Mouse (Mus musculus): ENCODE results near the gene Ppp1r32. TPM values are rescaled to one million over a fixed set of nuclear protein-coding genes. Genes with fewer than 3 reads are reported as not detected.
A peak's percentile ranks its signal among the peaks of the same experiment; 100 is the strongest.

The Ppp1r32 gene
- polyA plus RNA-seq, 1 experiment from 2014 or later: 2.4 TPM

DNA sequence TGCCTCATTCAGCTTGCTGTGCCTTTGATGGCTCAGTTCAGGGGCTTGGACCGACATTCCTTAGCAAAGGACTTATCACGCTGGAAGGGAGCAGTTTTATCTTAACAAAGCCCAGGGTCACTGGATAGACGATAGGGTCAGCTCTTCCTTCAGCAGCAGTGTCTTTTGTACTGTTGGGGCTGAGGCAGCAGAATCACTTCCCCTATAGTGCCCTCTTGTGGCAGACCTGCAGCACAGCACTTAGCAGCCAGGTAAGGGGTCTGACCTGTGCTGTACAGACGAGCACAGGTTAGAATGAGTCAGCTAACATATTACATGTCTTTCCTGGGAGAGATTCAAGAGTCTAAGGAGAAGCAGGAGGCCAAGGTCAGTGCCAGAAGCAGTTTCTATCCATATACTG lies 19.8 kb upstream of the Ppp1r32 start:
- peak; percentile 85 for ATAC-seq
- H3K36me3 ChIP-seq (ENCODE audit: control insufficient read depth, insufficient read depth, low read length): peaks cover 7% of the 10 kb centered on the region
- no peaks in the 10 kb centered on the region for H3K9me3 ChIP-seq (ENCODE audit: control insufficient read depth, low read length)
- H3K27ac ChIP-seq (ENCODE audit: low read depth, low read length): no peak overlapping the region
- H3K4me2 ChIP-seq (ENCODE audit: low read length): no peak overlapping the region
- no peak overlapping the region for H3K4me3 ChIP-seq (ENCODE audit: low read length)
- H3K4me1 ChIP-seq (ENCODE audit: control insufficient read depth, insufficient read depth, low read depth, low read length): no peaks in the 10 kb centered on the region
- no peaks in the 10 kb centered on the region for H3K27me3 ChIP-seq (replicated peaks; ENCODE audit: control insufficient read depth, insufficient read depth, low read length)
- WGBS: 6% methylated on average over 4 of the region's 4 CpGs
- no peak overlapping the region for H3K9ac ChIP-seq (ENCODE audit: low read depth, low read length)

DNA sequence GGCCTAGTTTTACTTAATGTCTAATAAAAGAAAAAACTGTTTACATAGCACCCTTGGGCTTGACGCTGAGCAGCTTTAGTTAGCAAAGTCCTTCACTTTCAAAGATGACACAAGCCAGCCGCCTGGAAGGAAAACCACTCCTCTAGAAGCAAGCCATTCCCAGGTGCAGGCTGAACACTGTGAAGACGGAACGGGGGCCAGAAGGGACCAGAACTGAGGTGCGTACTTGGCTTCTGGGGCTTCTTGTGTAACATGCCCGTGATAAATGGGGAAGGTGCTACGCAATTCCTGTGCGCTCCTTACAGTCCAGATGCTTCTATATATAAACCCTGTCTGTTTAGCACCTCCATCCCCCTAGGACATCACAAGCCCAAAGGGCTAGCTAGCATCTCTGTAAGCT lies 17.9 kb upstream of the Ppp1r32 start:
- no peak overlapping the region for H3K27ac ChIP-seq (ENCODE audit: low read depth, low read length)
- H3K4me3 ChIP-seq (ENCODE audit: low read length): no peak overlapping the region
- no peaks in the 10 kb centered on the region for H3K27me3 ChIP-seq (replicated peaks; ENCODE audit: control insufficient read depth, insufficient read depth, low read length)
- WGBS: 94% methylated on average over 8 of the region's 8 CpGs
- ATAC-seq: no peak
- H3K9me3 ChIP-seq (ENCODE audit: control insufficient read depth, low read length): no peaks in the 10 kb centered on the region
- no peak overlapping the region for H3K9ac ChIP-seq (ENCODE audit: low read depth, low read length)
- no peak overlapping the region for H3K4me2 ChIP-seq (ENCODE audit: low read length)
- peaks cover 2% of the 10 kb centered on the region; the same call in 1 of the 2 replicates for H3K4me1 ChIP-seq (ENCODE audit: control insufficient read depth, insufficient read depth, low read depth, low read length)
- peaks cover 4% of the 10 kb centered on the region for H3K36me3 ChIP-seq (ENCODE audit: control insufficient read depth, insufficient read depth, low read length)

DNA sequence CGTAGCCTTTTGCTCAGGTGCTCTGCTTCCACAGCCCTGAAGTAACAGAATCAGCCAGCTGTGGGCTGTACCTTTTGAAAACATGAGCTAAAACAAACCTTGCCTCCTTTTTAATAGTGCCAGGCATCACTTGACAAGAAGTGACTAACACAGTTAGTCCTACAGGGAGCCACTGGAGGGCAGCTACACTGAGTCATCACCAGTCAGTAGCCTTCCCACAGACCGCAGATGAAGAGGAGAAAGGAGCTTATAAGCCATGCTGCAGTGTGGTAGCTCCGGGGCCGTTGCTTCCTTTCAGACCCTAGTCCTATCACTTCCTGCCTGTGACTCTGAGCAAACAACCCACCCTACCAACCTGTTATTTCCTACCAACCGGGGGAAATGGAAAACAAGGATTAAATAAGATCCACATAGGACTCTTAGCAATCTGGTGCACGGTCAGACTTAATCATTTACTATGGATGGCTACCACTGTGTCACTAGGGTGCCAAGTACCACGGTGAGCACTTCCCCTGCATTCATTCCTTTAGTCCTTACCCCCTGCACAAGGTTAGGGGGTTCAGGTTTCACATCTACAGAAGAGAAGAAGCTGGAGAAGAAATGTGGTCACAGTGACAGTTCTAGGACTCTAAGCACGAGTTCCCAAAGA lies 14.9 kb upstream of the Ppp1r32 start:
- H3K27me3 ChIP-seq (replicated peaks; ENCODE audit: control insufficient read depth, insufficient read depth, low read length): no peaks in the 10 kb centered on the region
- no peak for ATAC-seq
- no peaks in the 10 kb centered on the region for H3K9me3 ChIP-seq (ENCODE audit: control insufficient read depth, low read length)
- peaks cover 2% of the 10 kb centered on the region; the same call in 1 of the 2 replicates for H3K4me1 ChIP-seq (ENCODE audit: control insufficient read depth, insufficient read depth, low read depth, low read length)
- peaks cover 4% of the 10 kb centered on the region for H3K36me3 ChIP-seq (ENCODE audit: control insufficient read depth, insufficient read depth, low read length)
- WGBS: 52% methylated on average over 8 of the region's 8 CpGs
- no peak overlapping the region for H3K9ac ChIP-seq (ENCODE audit: low read depth, low read length)
- 0 out of 2 replicates have a peak overlapping the region, but pooled peaks have one; percentile 13 for H3K27ac ChIP-seq (ENCODE audit: low read depth, low read length)
- H3K4me2 ChIP-seq (ENCODE audit: low read length): no peak overlapping the region
- no peak overlapping the region for H3K4me3 ChIP-seq (ENCODE audit: low read length)

DNA sequence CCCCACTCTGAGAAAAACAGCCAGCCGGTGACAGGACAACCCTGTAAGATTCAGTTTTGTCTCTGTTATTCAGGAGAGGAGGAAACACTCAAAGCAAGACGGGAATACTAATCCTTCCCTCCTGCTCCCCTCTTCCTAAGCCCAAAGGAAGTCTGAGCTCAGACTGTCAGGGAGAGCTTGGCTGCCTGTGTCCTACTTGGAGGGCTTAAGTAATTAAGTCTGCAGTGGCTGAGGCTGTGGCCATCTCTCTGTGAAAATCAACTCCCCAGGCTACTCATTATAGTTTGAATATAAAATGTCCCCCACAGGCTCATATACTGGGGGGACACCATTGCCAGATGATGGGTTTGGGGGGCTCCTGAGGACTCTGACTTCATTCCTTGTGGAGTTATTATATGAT lies 14.2 kb upstream of the Ppp1r32 start:
- H3K9ac ChIP-seq (ENCODE audit: low read depth, low read length): no peak overlapping the region
- no peak overlapping the region for H3K4me3 ChIP-seq (ENCODE audit: low read length)
- peaks cover 2% of the 10 kb centered on the region; the same call in 1 of the 2 replicates for H3K4me1 ChIP-seq (ENCODE audit: control insufficient read depth, insufficient read depth, low read depth, low read length)
- H3K36me3 ChIP-seq (ENCODE audit: control insufficient read depth, insufficient read depth, low read length): peaks cover 4% of the 10 kb centered on the region
- H3K4me2 ChIP-seq (ENCODE audit: low read length): no peak overlapping the region
- WGBS: 59% methylated on average over 2 of the region's 2 CpGs
- no peaks in the 10 kb centered on the region for H3K9me3 ChIP-seq (ENCODE audit: control insufficient read depth, low read length)
- H3K27me3 ChIP-seq (replicated peaks; ENCODE audit: control insufficient read depth, insufficient read depth, low read length): no peaks in the 10 kb centered on the region
- ATAC-seq: no peak
- 0 out of 2 replicates have a peak overlapping the region, but pooled peaks have one; percentile 14 for H3K27ac ChIP-seq (ENCODE audit: low read depth, low read length)

DNA sequence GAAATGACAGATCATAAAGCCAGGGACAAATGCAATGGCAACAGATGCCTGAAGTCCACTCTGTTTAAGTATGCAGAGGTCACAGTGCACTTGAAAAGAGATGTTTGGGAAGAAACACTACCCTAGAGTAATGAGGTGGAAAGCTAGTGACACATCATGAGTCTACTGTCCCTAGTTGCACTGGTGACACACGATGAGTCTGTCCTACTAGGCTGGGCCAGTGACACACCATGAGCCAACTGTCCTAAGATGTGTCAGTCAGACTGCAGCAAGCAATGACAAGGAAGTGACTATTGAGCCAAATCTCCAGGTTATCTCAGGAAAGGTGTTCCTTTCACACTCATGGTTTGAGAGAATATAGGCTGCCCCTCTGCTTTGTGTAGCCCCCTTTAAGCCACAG lies 12.9 kb upstream of the Ppp1r32 start:
- Histone ChIP-seq H3K4me3 (ENCODE audit: low read length) (no peak overlapping the region), H3K9ac (ENCODE audit: low read depth, low read length) (no peak overlapping the region), H3K27ac (ENCODE audit: low read depth, low read length) (no peak overlapping the region), H3K36me3 (ENCODE audit: control insufficient read depth, insufficient read depth, low read length) (no peaks in the 10 kb centered on the region; the same call in 1 of the 2 replicates), H3K4me1 (ENCODE audit: control insufficient read depth, insufficient read depth, low read depth, low read length) (peaks cover 2% of the 10 kb centered on the region; the same call in 1 of the 2 replicates), H3K27me3 (replicated peaks; ENCODE audit: control insufficient read depth, insufficient read depth, low read length) (no peaks in the 10 kb centered on the region), H3K4me2 (ENCODE audit: low read length) (no peak overlapping the region), H3K9me3 (ENCODE audit: control insufficient read depth, low read length) (no peaks in the 10 kb centered on the region)
- no peak for ATAC-seq
- 92% methylated on average over 1 of the region's 1 CpGs for WGBS

DNA sequence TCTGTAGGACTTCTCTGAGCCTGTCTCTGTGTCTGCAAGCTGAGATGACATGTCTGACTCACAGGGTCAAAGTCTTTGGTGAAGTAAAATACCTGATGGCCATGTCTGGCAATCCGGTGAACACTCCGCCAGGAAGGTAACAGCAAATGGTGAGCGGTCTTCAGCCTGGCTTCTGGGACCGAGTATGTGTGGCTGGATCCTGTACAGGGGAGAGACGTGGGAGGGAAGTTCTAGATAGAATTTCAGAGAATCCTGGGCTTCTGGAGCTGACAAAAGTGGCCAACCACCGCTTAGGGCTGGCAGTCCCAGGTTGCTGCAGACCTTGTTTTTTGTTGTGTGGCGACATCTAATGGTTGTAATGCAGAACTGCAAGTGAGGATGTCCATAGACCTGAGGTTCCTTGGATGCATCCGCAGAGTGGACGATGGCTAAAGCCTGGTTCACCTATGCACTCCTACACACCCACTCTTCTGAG lies 3.6 kb upstream of the Ppp1r32 start:
- Histone ChIP-seq H3K4me1 (ENCODE audit: control insufficient read depth, insufficient read depth, low read depth, low read length) (0 out of 2 replicates have a peak, but pooled peaks cover 3% of the 10 kb centered on the region), H3K9ac (ENCODE audit: low read depth, low read length) (no peak overlapping the region), H3K4me3 (ENCODE audit: low read length) (no peak overlapping the region), H3K9me3 (ENCODE audit: control insufficient read depth, low read length) (no peaks in the 10 kb centered on the region), H3K27me3 (replicated peaks; ENCODE audit: control insufficient read depth, insufficient read depth, low read length) (no peaks in the 10 kb centered on the region), H3K36me3 (ENCODE audit: control insufficient read depth, insufficient read depth, low read length) (no peaks in the 10 kb centered on the region), H3K4me2 (ENCODE audit: low read length) (no peak overlapping the region), H3K27ac (ENCODE audit: low read depth, low read length) (no peak overlapping the region)
- peak; percentile 88 for ATAC-seq
- 25% methylated on average over 9 of the region's 9 CpGs for WGBS

DNA sequence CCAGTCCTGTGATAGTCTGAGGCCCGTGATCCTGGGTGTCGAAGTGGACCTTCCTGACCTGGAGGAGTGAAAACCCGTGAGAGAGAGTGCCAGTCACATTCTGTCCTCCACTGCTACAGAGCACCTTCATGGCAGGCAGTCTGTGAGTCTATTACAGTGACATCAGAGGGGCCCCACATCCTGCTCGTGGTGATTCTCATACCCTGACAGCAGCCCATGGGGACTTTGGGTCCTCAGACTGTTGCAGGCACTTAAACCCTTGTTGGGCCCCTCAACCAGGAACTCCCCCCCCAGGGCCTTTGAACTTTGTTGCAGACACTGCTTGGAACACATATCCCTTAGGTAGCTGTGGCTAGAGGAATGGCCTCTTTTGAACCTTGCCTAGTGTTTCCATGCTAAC lies 3.2 kb downstream of the Ppp1r32 start:
- 0 out of 2 replicates have a peak, but pooled peaks cover 3% of the 10 kb centered on the region for H3K4me1 ChIP-seq (ENCODE audit: control insufficient read depth, insufficient read depth, low read depth, low read length)
- whole genome bisulfite sequencing: 79% methylated on average over 4 of the region's 4 CpGs

DNA sequence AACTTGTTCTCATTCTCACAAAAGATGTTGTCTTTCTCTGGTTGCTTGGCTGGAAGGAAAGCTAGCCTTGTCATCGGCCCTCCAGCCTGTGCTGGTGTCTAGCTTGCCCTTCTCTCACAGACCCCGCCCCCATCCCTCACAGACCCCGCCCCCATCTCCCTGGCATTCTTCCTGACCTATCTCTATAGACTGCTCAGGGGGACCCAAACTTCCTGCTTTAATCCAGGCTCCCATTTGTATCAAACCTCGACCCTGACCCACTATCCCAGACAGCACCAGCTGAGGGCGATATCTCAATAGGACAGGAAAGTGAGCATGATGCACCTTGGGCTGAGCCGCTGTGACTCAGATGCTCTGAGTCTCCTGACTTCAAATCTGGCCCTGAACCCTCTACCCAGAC lies 8.9 kb downstream of the Ppp1r32 start:
- H3K4me1 ChIP-seq (ENCODE audit: control insufficient read depth, insufficient read depth, low read depth, low read length): no peaks in the 10 kb centered on the region
- H3K9ac ChIP-seq (ENCODE audit: low read depth, low read length): no peak overlapping the region
- no peaks in the 10 kb centered on the region for H3K36me3 ChIP-seq (ENCODE audit: control insufficient read depth, insufficient read depth, low read length)
- no peak overlapping the region for H3K4me3 ChIP-seq (ENCODE audit: low read length)
- no peak overlapping the region for H3K27ac ChIP-seq (ENCODE audit: low read depth, low read length)
- 22% methylated on average over 6 of the region's 6 CpGs for WGBS
- no peak for ATAC-seq
- H3K4me2 ChIP-seq (ENCODE audit: low read length): no peak overlapping the region
- no peaks in the 10 kb centered on the region for H3K9me3 ChIP-seq (ENCODE audit: control insufficient read depth, low read length)
- H3K27me3 ChIP-seq (replicated peaks; ENCODE audit: control insufficient read depth, insufficient read depth, low read length): no peaks in the 10 kb centered on the region

More for the DNA sequence above, 3.2 kb downstream of the Ppp1r32 start:
- Histone ChIP-seq H3K4me2 (ENCODE audit: low read length) (no peak overlapping the region), H3K36me3 (ENCODE audit: control insufficient read depth, insufficient read depth, low read length) (no peaks in the 10 kb centered on the region), H3K9me3 (ENCODE audit: control insufficient read depth, low read length) (no peaks in the 10 kb centered on the region), H3K27ac (ENCODE audit: low read depth, low read length) (no peak overlapping the region), H3K27me3 (replicated peaks; ENCODE audit: control insufficient read depth, insufficient read depth, low read length) (no peaks in the 10 kb centered on the region), H3K4me3 (ENCODE audit: low read length) (no peak overlapping the region), H3K9ac (ENCODE audit: low read depth, low read length) (no peak overlapping the region)
- no peak for ATAC-seq

DNA sequence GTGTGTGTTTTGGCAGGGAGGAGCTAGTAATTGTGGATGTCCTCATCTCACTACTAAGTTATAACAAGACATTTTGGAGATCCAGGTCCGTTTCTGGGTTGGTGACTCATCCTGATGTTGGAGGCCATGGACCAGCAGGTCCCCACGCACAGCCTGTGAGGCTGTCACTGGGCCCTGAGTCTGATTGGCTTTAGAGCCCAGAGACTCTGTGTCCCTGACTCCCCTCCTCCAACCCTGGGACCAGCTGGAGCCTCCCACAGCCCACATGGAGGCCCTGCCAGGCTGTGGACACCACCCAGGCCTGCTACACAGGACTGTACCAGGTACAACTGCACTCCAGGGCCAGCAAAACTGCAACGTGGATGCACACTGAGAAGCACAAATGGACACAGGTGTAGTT lies 9.8 kb downstream of the Ppp1r32 start:
- Histone ChIP-seq H3K4me2 (ENCODE audit: low read length) (no peak overlapping the region), H3K36me3 (ENCODE audit: control insufficient read depth, insufficient read depth, low read length) (no peaks in the 10 kb centered on the region), H3K9me3 (ENCODE audit: control insufficient read depth, low read length) (no peaks in the 10 kb centered on the region), H3K9ac (ENCODE audit: low read depth, low read length) (no peak overlapping the region), H3K4me3 (ENCODE audit: low read length) (no peak overlapping the region), H3K27ac (ENCODE audit: low read depth, low read length) (no peak overlapping the region), H3K4me1 (ENCODE audit: control insufficient read depth, insufficient read depth, low read depth, low read length) (no peaks in the 10 kb centered on the region), H3K27me3 (replicated peaks; ENCODE audit: control insufficient read depth, insufficient read depth, low read length) (no peaks in the 10 kb centered on the region)
- ATAC-seq: no peak
- WGBS: 92% methylated on average over 3 of the region's 3 CpGs

Data from hindbrain, embryonic 16.5 days (tissue).